Mouse (Mus musculus) kidney, embryonic 14.5 days (tissue): Measurements from ENCODE around the gene Ttc4. TPM values are rescaled to one million over a fixed set of nuclear protein-coding genes. Genes with fewer than 3 reads are reported as not detected.

Experiments
- ATAC-seq: fragments of 200-750 bp; cut with Nextera tagmentation; 2 replicates; pipeline ENCODE4 v1.8.0; 2017; ENCODE audit warnings: moderate number of reproducible peaks, mild to moderate bottlenecking, moderate TSS enrichment, moderate library complexity; ENCODE audit not compliant: low FRiP score, low TSS enrichment
- H3K27ac ChIP-seq: fragments of 300-500 bp; sonication (generic); 2 replicates; pipeline ENCODE4 v1.5.1; 2014; ENCODE audit warnings: low read depth, mild to moderate bottlenecking, low read length, moderate library complexity, mixed read lengths
- H3K27me3 ChIP-seq: fragments of 300-500 bp; sonication (generic); 2 replicates; pipeline ENCODE4 v1.6.1; 2014; ENCODE audit warnings: mild to moderate bottlenecking, low read length; ENCODE audit not compliant: control insufficient read depth, insufficient read depth
- H3K36me3 ChIP-seq: fragments of 300-500 bp; sonication (generic); 2 replicates; pipeline ENCODE4 v1.6.1; 2014; ENCODE audit warnings: low read length, mixed read lengths; ENCODE audit not compliant: control insufficient read depth, insufficient read depth
- H3K4me1 ChIP-seq: fragments of 300-500 bp; sonication (generic); 2 replicates; pipeline ENCODE4 v1.6.1; 2014; ENCODE audit warnings: low read length, mixed read lengths; ENCODE audit not compliant: control insufficient read depth, insufficient read depth
- H3K4me2 ChIP-seq: fragments of 300-500 bp; sonication (generic); replicated peaks from 2 replicates; pipeline ENCODE4 v1.6.1; 2014; ENCODE audit warnings: low read depth, mild to moderate bottlenecking, low read length
- H3K4me3 ChIP-seq: fragments of 300-500 bp; sonication (generic); 2 replicates; pipeline ENCODE4 v1.5.1; 2014; ENCODE audit warnings: mild to moderate bottlenecking, low read length
- H3K9ac ChIP-seq: fragments of 300-500 bp; sonication (generic); 2 replicates; pipeline ENCODE4 v1.6.1; 2014; ENCODE audit warnings: low read depth, mild to moderate bottlenecking, low read length, moderate library complexity
- H3K9me3 ChIP-seq: fragments of 300-500 bp; sonication (generic); 2 replicates; pipeline ENCODE4 v1.6.1; 2016; ENCODE audit warnings: low read length; ENCODE audit not compliant: control insufficient read depth
- WGBS: fragments of 180-500 bp; shearing (Covaris S2); extraction: QIAGEN DNeasy Blood & Tissue Kit; methylation state at CpG from one replicate; pipeline ENCODE4 v1.1.7; 2014; 5-methylcytosine and 5-hydroxymethylcytosine counted together
- polyA plus RNA-seq: library from polyadenylated mRNA; unstranded; fragments of >200 nt; fragmentation: Nextera tagmentation; extraction: Ambion mirVana; gene quantifications from 2 replicates; pipeline ENCODE4 v1.2.1, GENCODE M21; 2014

The Ttc4 gene
- polyA plus RNA-seq, 1 experiment from 2014 or later = 90.5 TPM

GRCm38 (mm10) chr4:106643483-106644217, 35.1 kb downstream of the Ttc4 start:
- Histone ChIP-seq H3K27ac (peak overlapping the region; percentile 73), H3K4me1 (peaks cover 27% of the 10 kb centered on the region), H3K9me3 (no peaks in the 10 kb centered on the region), H3K36me3 (no peaks in the 10 kb centered on the region), H3K4me2 (no peak overlapping the region), H3K9ac (no peak overlapping the region), H3K4me3 (no peak overlapping the region), H3K27me3 (no peaks in the 10 kb centered on the region)
- peak; percentile 79 for ATAC-seq
- 4% methylated on average over 8 of the region's 8 CpGs for WGBS

- no peaks in the 10 kb centered on the region for H3K27me3 ChIP-seq
- H3K27ac ChIP-seq = peak overlapping the region; percentile 91
- H3K4me2 ChIP-seq = peak overlapping the region; percentile 10
- peaks cover 24% of the 10 kb centered on the region for H3K4me1 ChIP-seq
- H3K4me3 ChIP-seq = no peak overlapping the region
- WGBS = 53% methylated on average over 9 of the region's 9 CpGs
- ATAC-seq = no peak
- no peak overlapping the region for H3K9ac ChIP-seq
- no peaks in the 10 kb centered on the region for H3K36me3 ChIP-seq
- H3K9me3 ChIP-seq = no peaks in the 10 kb centered on the region
Measured at GRCm38 (mm10) chr4:106634086-106634479, 44.7 kb downstream of the Ttc4 start.

DNA sequence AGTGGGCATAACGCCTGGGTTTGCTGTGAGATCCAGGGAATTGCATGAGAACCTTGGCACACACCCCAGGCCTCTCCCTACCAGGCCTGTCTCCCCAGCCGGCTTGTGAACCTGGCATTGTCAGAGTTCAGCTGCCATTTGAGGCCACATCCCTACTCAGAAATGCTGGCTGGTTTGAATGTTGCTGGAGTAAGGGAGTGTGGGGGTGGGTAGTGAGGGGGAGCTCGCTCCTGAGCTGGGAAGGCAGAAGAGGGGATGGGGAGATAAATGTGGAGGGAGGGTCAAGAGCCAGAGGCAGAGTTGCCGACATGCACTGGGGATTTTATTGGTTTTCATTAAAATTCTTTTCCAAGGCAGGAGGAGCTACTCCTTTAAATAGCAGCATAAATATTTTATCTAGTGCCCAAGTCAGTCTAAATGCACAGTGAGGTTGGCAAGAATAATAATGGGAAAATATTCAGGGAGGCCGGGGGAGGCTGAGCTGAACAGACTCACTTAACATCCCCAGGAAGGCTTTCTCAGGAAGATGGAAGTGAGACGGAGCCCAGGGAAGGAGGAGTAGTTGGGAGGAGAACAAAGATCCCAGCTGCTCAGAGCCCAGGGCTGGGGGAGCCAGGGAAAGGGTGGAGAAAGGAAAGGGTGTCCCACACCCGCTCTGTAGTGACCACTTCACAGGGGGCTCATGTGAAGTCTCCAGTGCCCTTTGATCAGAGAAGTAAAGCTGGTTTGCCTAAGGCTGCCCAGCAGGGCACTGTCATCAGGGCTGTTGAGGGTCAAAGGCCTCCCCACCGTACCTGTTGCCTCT, 45.3 kb downstream of the Ttc4 start:
- peak; percentile 73 for ATAC-seq
- peaks cover 26% of the 10 kb centered on the region for H3K4me1 ChIP-seq
- no peak overlapping the region; the same call in 1 of the 2 replicates for H3K9ac ChIP-seq
- no peak overlapping the region for H3K4me3 ChIP-seq
- H3K36me3 ChIP-seq = no peaks in the 10 kb centered on the region
- H3K27me3 ChIP-seq = no peaks in the 10 kb centered on the region
- WGBS = 12% methylated on average over 8 of the region's 8 CpGs
- H3K9me3 ChIP-seq = no peaks in the 10 kb centered on the region
- peak overlapping the region; percentile 91 for H3K27ac ChIP-seq
- peak overlapping the region; percentile 10; the same call in 1 of the 2 replicates for H3K4me2 ChIP-seq

DNA sequence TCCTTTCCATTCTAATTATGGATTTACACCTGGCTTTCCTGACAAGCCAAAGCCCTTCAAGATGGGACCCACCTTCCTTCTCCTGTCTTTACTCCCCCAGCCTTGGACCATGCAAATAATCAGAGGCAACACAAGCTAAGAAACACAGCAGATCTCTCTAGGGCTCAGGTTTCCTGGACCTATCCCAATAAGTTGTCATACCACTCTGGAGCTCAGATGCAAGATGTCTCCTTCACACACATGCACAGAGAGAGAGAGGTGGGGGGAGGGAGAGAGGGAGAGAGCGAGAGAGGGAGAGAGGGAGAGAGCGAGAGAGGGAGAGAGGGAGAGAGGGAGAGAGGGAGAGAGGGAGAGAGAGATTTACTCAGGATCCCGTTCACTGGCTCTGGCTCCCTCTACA, 46.4 kb downstream of the Ttc4 start:
- Histone ChIP-seq H3K9me3 (no peaks in the 10 kb centered on the region), H3K9ac (no peak overlapping the region), H3K27ac (peak overlapping the region; percentile 91; the same call in 1 of the 2 replicates), H3K4me2 (no peak overlapping the region), H3K4me3 (no peak overlapping the region), H3K27me3 (no peaks in the 10 kb centered on the region), H3K4me1 (peaks cover 26% of the 10 kb centered on the region), H3K36me3 (no peaks in the 10 kb centered on the region)
- no peak for ATAC-seq
- WGBS = 11% methylated on average over 1 of the region's 3 CpGs

DNA sequence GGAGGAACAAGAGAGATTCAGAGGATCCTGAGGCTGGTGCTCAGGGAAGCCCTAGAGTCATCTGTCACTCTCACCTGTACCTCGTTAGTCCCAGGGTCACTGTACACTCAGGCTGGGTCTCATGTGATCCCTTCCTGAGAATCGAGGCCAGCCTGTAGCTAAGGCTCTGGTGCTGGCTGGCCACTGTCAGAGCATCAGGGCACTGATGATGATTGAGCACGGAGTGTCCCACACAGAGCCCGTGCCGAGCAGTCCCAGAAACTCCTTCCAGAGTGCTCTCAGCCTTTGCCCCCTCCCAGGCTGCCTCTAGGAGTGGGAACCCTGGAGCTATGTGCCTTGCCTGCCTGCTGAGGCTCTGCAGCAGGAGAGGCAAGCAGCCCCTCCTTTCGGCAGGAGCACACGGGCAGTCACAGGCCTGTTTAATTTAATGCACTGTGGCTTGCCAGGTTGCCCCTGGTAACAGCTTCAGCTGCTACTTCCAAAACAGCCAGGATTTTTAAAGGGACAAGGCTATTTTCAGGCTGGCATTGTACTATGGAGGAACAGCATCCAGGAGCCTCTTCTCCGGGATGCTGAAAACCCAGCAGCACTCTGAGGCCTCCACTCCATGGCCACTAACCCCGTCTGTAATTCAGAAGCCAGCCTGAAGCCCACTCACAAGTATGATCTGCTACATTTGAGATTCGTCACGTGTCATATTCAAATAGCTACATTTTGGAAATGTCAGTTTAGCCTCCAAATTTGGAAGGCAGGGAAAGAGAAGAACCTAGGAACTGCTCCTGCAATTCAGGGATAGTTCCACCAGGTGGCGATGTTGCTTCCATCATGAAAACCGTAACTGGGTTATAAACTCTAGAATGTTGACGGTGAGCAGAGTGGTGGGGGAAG, 48.2 kb downstream of the Ttc4 start:
- no peak overlapping the region for H3K4me2 ChIP-seq
- no peak overlapping the region for H3K27ac ChIP-seq
- H3K36me3 ChIP-seq = no peaks in the 10 kb centered on the region
- H3K9me3 ChIP-seq = no peaks in the 10 kb centered on the region
- H3K4me3 ChIP-seq = no peak overlapping the region
- peaks cover 26% of the 10 kb centered on the region for H3K4me1 ChIP-seq
- ATAC-seq = no peak
- WGBS = 23% methylated on average over 14 of the region's 14 CpGs
- H3K27me3 ChIP-seq = no peaks in the 10 kb centered on the region
- H3K9ac ChIP-seq = no peak overlapping the region

DNA sequence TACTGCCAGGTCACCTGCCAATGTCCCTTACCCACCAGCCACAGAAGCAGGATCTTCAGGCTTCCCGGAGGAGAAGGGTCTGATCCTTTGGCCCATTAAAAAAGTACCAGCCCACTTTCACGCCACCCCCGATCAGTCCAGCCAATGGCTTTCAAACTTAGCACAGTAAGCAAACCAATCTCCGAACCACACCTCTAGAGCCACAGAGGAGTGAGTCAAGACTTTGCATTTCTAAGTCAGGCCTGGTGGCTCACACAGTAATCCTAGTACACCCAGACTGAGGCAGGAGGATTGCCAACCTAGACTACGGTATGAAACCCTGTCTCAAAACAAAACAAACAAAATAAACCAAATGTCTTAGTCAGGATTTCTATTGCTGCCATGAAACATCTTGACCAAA, 49.4 kb downstream of the Ttc4 start:
- ATAC-seq = no peak
- Histone ChIP-seq H3K4me2 (no peak overlapping the region), H3K4me3 (no peak overlapping the region), H3K27ac (0 out of 2 replicates have a peak overlapping the region, but pooled peaks have one; percentile 17), H3K9ac (no peak overlapping the region), H3K4me1 (peaks cover 26% of the 10 kb centered on the region), H3K36me3 (no peaks in the 10 kb centered on the region), H3K9me3 (no peaks in the 10 kb centered on the region), H3K27me3 (no peaks in the 10 kb centered on the region)
- 63% methylated on average over 5 of the region's 5 CpGs for WGBS

DNA sequence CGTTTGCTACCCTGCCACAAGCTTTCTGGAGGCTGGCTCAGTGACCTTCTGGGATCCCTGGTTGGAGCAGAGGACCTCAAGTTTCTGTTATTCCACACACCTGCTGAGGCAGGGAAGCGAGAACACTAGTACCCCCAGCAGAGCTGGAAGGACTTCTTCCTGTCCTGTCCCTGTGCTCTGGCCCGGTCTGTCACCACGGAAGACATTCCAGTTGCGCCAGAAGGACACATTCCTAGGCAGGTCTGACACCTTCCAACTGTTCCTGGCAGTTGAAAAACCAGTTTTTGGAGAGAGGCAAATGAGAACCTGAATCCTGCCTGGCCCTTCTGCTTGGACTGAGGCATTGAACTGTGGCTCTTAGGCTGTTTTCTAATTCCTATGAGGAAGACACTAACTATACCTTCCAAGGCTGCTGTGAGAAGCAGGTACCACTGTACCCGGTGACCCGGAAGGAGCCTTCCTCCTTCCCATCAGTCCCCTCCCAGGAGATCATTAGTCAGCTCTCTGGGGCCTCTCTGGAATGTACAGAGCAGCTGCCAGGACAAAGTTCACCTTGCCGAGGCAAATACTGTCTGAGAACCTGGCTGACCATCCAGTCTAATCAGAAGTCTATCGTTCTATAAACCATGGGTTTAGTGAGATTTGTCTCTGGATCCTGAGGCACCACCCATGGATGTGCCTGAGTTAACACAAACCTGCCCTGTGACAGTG, 49.9 kb downstream of the Ttc4 start:
- no peak for ATAC-seq
- 49% methylated on average over 9 of the region's 9 CpGs for WGBS
- 0 out of 2 replicates have a peak overlapping the region, but pooled peaks have one; percentile 17 for H3K27ac ChIP-seq

GRCm38 (mm10) chr4:106627809-106628208, 50.9 kb downstream of the Ttc4 start:
- ATAC-seq = no peak
- H3K4me1 ChIP-seq = peaks cover 19% of the 10 kb centered on the region
- no peak overlapping the region for H3K4me2 ChIP-seq
- H3K27ac ChIP-seq = no peak overlapping the region
- no peaks in the 10 kb centered on the region for H3K9me3 ChIP-seq
- peaks cover 14% of the 10 kb centered on the region for H3K27me3 ChIP-seq
- no peak overlapping the region for H3K4me3 ChIP-seq
- H3K36me3 ChIP-seq = no peaks in the 10 kb centered on the region
- H3K9ac ChIP-seq = no peak overlapping the region
- 86% methylated on average over 5 of the region's 5 CpGs for WGBS

More for the DNA sequence above, 49.9 kb downstream of the Ttc4 start:
- no peaks in the 10 kb centered on the region for H3K9me3 ChIP-seq
- peaks cover 4% of the 10 kb centered on the region for H3K27me3 ChIP-seq
- H3K36me3 ChIP-seq = no peaks in the 10 kb centered on the region
- no peak overlapping the region for H3K4me3 ChIP-seq
- peaks cover 26% of the 10 kb centered on the region for H3K4me1 ChIP-seq
- no peak overlapping the region for H3K4me2 ChIP-seq
- no peak overlapping the region for H3K9ac ChIP-seq
